Mouse (Mus musculus) thymus, adult 2 months (tissue): ENCODE data around the gene Trpm6. TPM values are rescaled to one million over a fixed set of nuclear protein-coding genes. Genes with fewer than 3 reads are reported as not detected.
"Not testable (repeated sequence)": the region's sequence is repeated elsewhere in the genome, so short reads cannot be mapped to it uniquely, and the experiment has no call there.

Experiments used
- DNase-seq: peaks from one replicate; pipeline ENCODE4 v3.0.0; 2021
- H3K27ac ChIP-seq: fragments of 200-500 bp; 2 replicates; pipeline ENCODE4 v1.5.1; 2012; ENCODE audit warnings: low read length, control low read depth; ENCODE audit not compliant: control insufficient read depth, insufficient read depth
- H3K27me3 ChIP-seq: fragments of 200-500 bp; 2 replicates; pipeline ENCODE4 v1.6.1; 2012; ENCODE audit warnings: mild to moderate bottlenecking, low read length, moderate library complexity, mixed read lengths; ENCODE audit not compliant: control insufficient read depth, insufficient read depth
- H3K36me3 ChIP-seq: fragments of 200-500 bp; 2 replicates; pipeline ENCODE4 v1.6.1; 2012; ENCODE audit warnings: mild to moderate bottlenecking, low read length, moderate library complexity; ENCODE audit not compliant: control insufficient read depth, insufficient read depth
- H3K4me1 ChIP-seq: fragments of 200-500 bp; replicated peaks from 2 replicates; pipeline ENCODE4 v1.6.1; 2012; ENCODE audit warnings: low read length; ENCODE audit not compliant: control insufficient read depth, insufficient read depth
- H3K4me3 ChIP-seq: fragments of 200-500 bp; 2 replicates; pipeline ENCODE4 v1.5.1; 2012; ENCODE audit warnings: mild to moderate bottlenecking, low read length, control low read depth, moderate library complexity; ENCODE audit not compliant: control insufficient read depth, insufficient read depth
- CTCF ChIP-seq: fragments of 200-500 bp; IDR thresholded peaks from 2 replicates; pipeline ENCODE4 v1.5.1; 2012; ENCODE audit warnings: mild to moderate bottlenecking, control low read depth, low read length, moderate library complexity, borderline replicate concordance; ENCODE audit not compliant: control insufficient read depth, poor library complexity, insufficient read depth; ENCODE audit errors: extremely low read depth
- POLR2A ChIP-seq: fragments of 200-500 bp; IDR thresholded peaks from 2 replicates; pipeline ENCODE4 v1.6.1; 2012; ENCODE audit warnings: mild to moderate bottlenecking, low read length, control low read depth, moderate library complexity; ENCODE audit not compliant: control insufficient read depth, poor library complexity, insufficient read depth; ENCODE audit errors: extremely low read depth
- WGBS: fragments of 180-500 bp; shearing (Covaris S2); methylation state at CpG from one replicate; pipeline ENCODE4 v1.1.7; 2018; 5-methylcytosine and 5-hydroxymethylcytosine counted together
- polyA plus RNA-seq: library from polyadenylated mRNA; depleted of rRNA; stranded (reverse); fragments of >200 nt; gene quantifications from 2 replicates; pipeline ENCODE4 v1.2.3, GENCODE M21; 2012

Gene Trpm6
- polyA plus RNA-seq, 1 experiment = 0.07 TPM

DNA sequence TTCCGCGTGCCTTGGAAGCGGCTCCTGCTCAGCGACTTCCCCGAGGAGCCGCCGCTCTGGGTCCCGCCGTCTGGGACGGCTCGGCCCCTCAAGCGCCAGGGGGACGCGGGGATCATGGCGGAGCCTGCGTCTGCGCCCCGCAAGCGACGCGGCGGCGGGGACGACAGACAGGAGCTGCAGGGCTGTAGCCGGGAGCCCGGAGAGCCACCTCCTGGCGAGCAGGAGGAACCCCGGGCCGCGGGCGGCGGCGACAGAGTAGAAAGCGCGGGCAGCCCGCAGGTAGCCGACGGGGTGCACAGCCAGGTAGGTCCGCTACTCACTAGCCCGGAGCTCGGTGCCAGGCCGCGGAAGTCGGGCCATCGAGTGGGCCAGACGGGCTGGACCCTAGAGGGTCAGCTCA lies 36.4 kb upstream of the Trpm6 start:
- WGBS = under 1% methylated on average over 46 of the region's 46 CpGs
- Histone ChIP-seq H3K4me1 (peaks cover 11% of the 10 kb centered on the region), H3K4me3 (peak overlapping the region; percentile 50)
- H3K27ac ChIP-seq, H3K36me3 ChIP-seq, H3K27me3 ChIP-seq: not testable (repeated sequence)
- TF ChIP-seq CTCF = 0 out of 2 replicates have a peak, but pooled peaks have one; percentile 36
- DNase-seq = peak; percentile 65

DNA sequence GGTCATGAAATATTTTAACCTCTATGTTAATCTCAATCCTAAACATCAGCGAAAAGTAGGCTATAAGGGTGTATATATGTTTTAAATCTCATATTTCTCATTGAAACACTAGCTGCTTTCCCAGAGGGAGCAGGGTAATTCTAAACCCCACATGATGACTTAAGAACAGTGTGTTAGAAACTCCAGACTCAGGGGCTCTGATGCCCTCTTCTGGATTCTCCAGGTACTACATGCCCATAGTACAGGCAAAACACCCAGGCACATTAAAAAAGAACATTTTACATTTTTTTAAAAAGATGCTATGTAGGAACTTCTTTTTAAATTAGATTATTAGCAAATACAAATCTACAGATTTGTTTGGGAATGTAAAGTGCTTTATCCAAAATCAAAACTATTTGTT lies 33.4 kb upstream of the Trpm6 start:
- Histone ChIP-seq H3K4me3 (no peak overlapping the region), H3K27ac (no peak overlapping the region), H3K4me1 (peaks cover 11% of the 10 kb centered on the region), H3K36me3 (peaks cover 11% of the 10 kb centered on the region; the same call in 1 of the 2 replicates), H3K27me3 (no peaks in the 10 kb centered on the region)
- DNase-seq = peak; percentile 70
- TF ChIP-seq CTCF = no peak
- 45% methylated on average over 1 of the region's 1 CpGs for WGBS

DNA sequence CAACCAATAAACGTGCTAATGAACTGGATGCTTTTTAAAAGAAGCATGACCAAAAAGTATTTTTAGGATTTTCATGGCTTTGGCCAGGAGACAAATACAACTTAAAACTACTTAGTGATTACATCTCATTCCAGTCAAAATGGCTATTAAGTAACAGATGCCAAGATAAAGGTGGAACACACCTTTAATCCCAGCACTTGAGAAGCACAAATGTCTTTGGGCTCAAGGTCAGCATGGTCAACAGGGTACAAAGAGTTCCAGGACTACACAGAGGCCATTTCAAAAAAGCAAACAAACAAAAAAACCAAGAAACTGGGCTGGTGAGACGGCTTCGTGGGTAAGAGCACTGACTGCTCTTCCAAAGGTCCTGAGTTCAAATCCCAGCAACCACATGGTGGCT lies 29.4 kb upstream of the Trpm6 start:
- 92% methylated on average over 3 of the region's 3 CpGs for WGBS
- Histone ChIP-seq H3K4me3 (no peak overlapping the region), H3K27ac (no peak overlapping the region), H3K4me1 (0 out of 2 replicates have a peak, but pooled peaks cover 2% of the 10 kb centered on the region), H3K36me3 (peaks cover 11% of the 10 kb centered on the region; the same call in 1 of the 2 replicates), H3K27me3 (no peaks in the 10 kb centered on the region)
- TF ChIP-seq POLR2A (no peak), CTCF (no peak)
- DNase-seq = no peak

DNA sequence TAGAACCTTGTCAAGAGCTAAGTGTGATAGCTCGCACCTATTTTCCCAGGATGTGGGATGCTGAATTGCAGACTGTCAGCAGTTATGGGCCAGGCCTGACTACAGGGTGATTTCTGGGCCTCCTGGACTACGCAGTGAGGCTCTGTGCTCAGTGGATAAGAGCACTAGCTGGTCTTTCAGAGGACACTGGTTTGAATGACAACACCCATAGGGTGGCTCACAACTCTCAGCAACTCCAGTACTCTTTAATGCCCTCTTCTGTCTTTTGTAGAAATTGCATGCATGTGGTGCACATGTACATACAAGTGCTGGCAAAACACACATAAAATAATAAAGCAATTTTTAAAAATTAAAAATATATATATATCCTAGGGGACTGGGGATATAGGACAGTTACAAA lies 24.6 kb upstream of the Trpm6 start:
- no peaks in the 10 kb centered on the region for H3K4me1 ChIP-seq
- no peaks in the 10 kb centered on the region for H3K27me3 ChIP-seq
- H3K4me3 ChIP-seq = no peak overlapping the region
- H3K27ac ChIP-seq = no peak overlapping the region
- no peak for DNase-seq
- 95% methylated on average over 2 of the region's 2 CpGs for WGBS
- H3K36me3 ChIP-seq = no peaks in the 10 kb centered on the region
- TF ChIP-seq CTCF = no peak
- TF ChIP-seq POLR2A = no peak

DNA sequence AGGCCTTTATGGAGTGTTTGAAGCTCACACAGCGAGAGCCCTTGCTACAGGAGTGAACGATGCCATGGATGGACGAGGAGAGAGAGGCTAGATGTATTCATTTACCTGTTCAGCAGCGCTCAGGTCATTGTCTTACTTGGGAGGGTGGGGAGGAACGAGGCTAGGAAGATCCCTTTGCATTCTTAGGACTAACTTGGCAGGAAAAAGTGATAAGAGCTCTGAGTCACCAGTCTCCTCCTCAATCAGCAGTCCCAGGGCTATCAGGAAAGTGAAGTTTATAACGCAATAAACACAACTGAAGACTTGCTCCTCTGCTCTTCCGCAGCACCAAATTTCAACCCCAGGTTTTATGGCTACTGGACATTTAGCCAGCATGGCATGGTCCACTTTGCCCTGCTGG lies 19.5 kb upstream of the Trpm6 start:
- Histone ChIP-seq H3K4me1 (no peaks in the 10 kb centered on the region), H3K27ac (no peak overlapping the region)
- WGBS = 78% methylated on average over 7 of the region's 7 CpGs

DNA sequence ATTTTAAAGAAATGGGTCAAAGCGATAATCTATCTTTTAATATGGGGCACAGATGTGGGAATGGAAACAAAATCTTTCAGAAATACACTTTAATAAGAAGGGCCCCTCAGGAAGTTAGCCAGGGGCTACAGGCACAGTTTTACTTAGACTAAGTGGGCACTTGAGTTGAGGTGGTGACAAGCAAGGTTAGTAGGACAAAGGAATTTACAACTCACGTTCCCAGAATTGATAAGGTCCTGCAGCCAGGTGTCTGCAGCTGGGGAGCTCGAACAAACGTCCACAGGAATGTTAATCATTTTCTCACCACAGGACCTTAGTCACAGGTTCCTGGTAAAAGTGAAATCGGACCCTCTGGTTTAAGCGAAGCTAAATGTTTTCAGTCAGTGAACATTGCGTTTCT lies 18.7 kb upstream of the Trpm6 start:
- H3K36me3 ChIP-seq = no peaks in the 10 kb centered on the region
- no peak overlapping the region for H3K27ac ChIP-seq
- no peak overlapping the region for H3K4me3 ChIP-seq
- TF ChIP-seq POLR2A = no peak
- TF ChIP-seq CTCF = no peak
- H3K4me1 ChIP-seq = no peaks in the 10 kb centered on the region
- 66% methylated on average over 7 of the region's 7 CpGs for WGBS
- H3K27me3 ChIP-seq = no peaks in the 10 kb centered on the region
- DNase-seq = no peak

More for the DNA sequence above, 19.5 kb upstream of the Trpm6 start:
- Histone ChIP-seq H3K4me3 (no peak overlapping the region), H3K27me3 (no peaks in the 10 kb centered on the region), H3K36me3 (no peaks in the 10 kb centered on the region)
- DNase-seq = no peak
- TF ChIP-seq CTCF (no peak), POLR2A (no peak)

DNA sequence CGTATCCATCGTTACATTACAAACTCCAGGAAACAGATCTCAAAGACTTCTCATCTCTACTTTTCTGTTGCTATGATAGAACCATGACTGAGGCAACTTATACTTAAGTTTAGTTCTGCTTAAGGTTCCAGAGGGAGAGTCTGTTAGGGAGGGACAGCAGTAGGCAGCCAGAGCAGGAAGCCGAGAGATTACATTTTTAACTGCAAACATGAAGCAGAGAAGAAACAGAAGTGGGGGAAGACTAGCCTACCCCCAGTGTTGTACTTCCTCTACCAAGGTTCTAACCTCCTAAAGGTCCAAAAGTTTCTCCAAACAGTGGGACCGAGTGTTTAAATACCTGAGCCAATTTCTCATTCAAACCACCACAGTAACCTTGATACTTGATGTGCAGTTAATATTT lies 13.9 kb upstream of the Trpm6 start:
- WGBS = 91% methylated on average over 4 of the region's 4 CpGs
- no peak overlapping the region for H3K4me3 ChIP-seq
- H3K4me1 ChIP-seq = no peaks in the 10 kb centered on the region
- H3K36me3 ChIP-seq = no peaks in the 10 kb centered on the region
- TF ChIP-seq POLR2A = no peak
- TF ChIP-seq CTCF = no peak
- H3K27me3 ChIP-seq = no peaks in the 10 kb centered on the region
- DNase-seq = no peak
- no peak overlapping the region for H3K27ac ChIP-seq
